Mouse (Mus musculus): ENCODE results near the gene Coa5.

DNA sequence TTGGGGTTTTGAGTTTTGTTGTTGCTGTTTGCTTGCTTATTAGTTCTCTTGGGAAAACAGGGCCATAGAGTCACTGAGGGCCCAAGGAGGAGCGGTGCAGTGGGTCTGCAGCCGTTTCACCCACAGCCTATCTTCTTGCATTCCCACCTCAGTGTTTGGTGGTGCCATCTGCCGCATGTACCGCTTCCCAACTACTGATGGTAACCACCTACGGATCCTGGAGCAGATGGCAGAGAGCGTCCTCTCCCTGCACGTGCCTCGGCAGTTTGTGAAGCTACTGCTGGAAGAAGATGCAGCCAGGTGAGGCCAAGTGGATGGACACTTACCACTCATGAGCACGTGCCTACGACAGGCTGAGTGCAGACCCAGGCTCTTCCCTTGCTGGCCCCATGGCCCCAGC is 61.8 kb downstream of the Coa5 start:
- TF ChIP-seq POLR2A (IDR thresholded peaks at IDR 0.05; ENCODE audit: control insufficient read depth in 1 of 2, insufficient read depth in 1 of 2, low read depth in 1 of 2, low read length in 2 of 2, poor library complexity in 1 of 2) (no peak), GABPA (IDR thresholded peaks at IDR 0.05; ENCODE audit: low read depth, low read length) (no peak), TBP (IDR thresholded peaks at IDR 0.05; ENCODE audit: low read depth, low read length) (no peak), CTCF (IDR thresholded peaks at IDR 0.05 in 2 of 3, conservative IDR thresholded peaks at IDR 0.05 in 1 of 3; ENCODE audit: control insufficient read depth in 1 of 3, insufficient read depth in 1 of 3, low read depth in 2 of 3, low read length in 3 of 3, poor library complexity in 1 of 3, severe bottlenecking in 1 of 3) (no peak; a peak in 1 of 6 replicates), E2F4 (IDR thresholded peaks at IDR 0.05; ENCODE audit: borderline replicate concordance, low read depth, low read length) (no peak), ELF1 (IDR thresholded peaks at IDR 0.05; ENCODE audit: low read depth, low read length) (no peak), MYC (IDR thresholded peaks at IDR 0.05; ENCODE audit: low read depth, low read length) (no peak), BHLHE40 (IDR thresholded peaks at IDR 0.05; ENCODE audit: borderline replicate concordance, low read depth, low read length) (no peak), MAX (IDR thresholded peaks at IDR 0.05; ENCODE audit: low read length) (no peak), ZNF384 (IDR thresholded peaks at IDR 0.05; ENCODE audit: low read depth, low read length) (no peak), TCF12 (IDR thresholded peaks at IDR 0.05; ENCODE audit: low read depth, low read length) (no peak), UBTF (IDR thresholded peaks at IDR 0.05; ENCODE audit: borderline replicate concordance, insufficient read depth, low read depth, low read length) (no peak)

Measured in MEL (cell line).